Mouse (Mus musculus) regulatory T cell (primary cell): ENCODE measurements around the gene Ttc28.
"Not testable (repeated sequence)": the region's sequence is repeated elsewhere in the genome, so short reads cannot be mapped to it uniquely, and the experiment has no call there.

Source experiments
- in situ Hi-C: fragments of 300-600 bp; cut with MboI, MseI; formaldehyde crosslinking; loops from one replicate; pipeline ENCODE4 v1.15.1; 2025; ENCODE audit warnings: high pct_unique_total_duplicates

Ttc28 gene

GRCm38 (mm10) chr5:110879584-110880374 lies at the start of gene Ttc28:
Ttc28 (plus strand) TSS chr5:110879803.
- in situ Hi-C loops, result no loop called here

- in situ Hi-C loops, result no loop called here
These were observed 48.4 kb upstream of the Ttc28 start for GRCm38 (mm10) chr5:110831036-110831720.

- in situ Hi-C loops, result no loop called here
These were observed 43.6 kb upstream of the Ttc28 start for GRCm38 (mm10) chr5:110835959-110836358.

- in situ Hi-C loops, result not testable (repeated sequence)
These were observed 41.6 kb upstream of the Ttc28 start for GRCm38 (mm10) chr5:110838016-110838415.

- in situ Hi-C loops, result no loop called here
These were observed 40.4 kb upstream of the Ttc28 start for GRCm38 (mm10) chr5:110839038-110839677.

- in situ Hi-C loops, result loop anchor here (5.0 kb wide), 1 partner anchor 63 kb away; no protein-coding TSS in a partner anchor
These were observed 39.8 kb upstream of the Ttc28 start, which contains the start of the genes Hscb and Chek2 for GRCm38 (mm10) chr5:110839678-110840365. Hscb (minus strand) TSS chr5:110839777. Chek2 (plus strand) TSS chr5:110839979.

- in situ Hi-C loops, result loop anchor here (5.0 kb wide), 1 partner anchor 63 kb away; no protein-coding TSS in a partner anchor
These were observed 39.1 kb upstream of the Ttc28 start for GRCm38 (mm10) chr5:110840465-110840864.

GRCm38 (mm10) chr5:110841046-110841862 lies 38.3 kb upstream of the Ttc28 start:
- in situ Hi-C loops, result loop anchor here (5.0 kb wide), 1 partner anchor 64 kb away; no protein-coding TSS in a partner anchor

GRCm38 (mm10) chr5:110852990-110853389 lies 26.6 kb upstream of the Ttc28 start:
- in situ Hi-C loops, result no loop called here

- in situ Hi-C loops, result no loop called here
These were observed 22.5 kb upstream of the Ttc28 start for GRCm38 (mm10) chr5:110857091-110857490.

GRCm38 (mm10) chr5:110859013-110859650 lies 20.5 kb upstream of the Ttc28 start:
- in situ Hi-C loops, result no loop called here

- in situ Hi-C loops, result no loop called here
These were observed 19.2 kb upstream of the Ttc28 start for GRCm38 (mm10) chr5:110860445-110860844.

GRCm38 (mm10) chr5:110868460-110868859 lies 11.1 kb upstream of the Ttc28 start:
- in situ Hi-C loops, result no loop called here

GRCm38 (mm10) chr5:110869242-110869669 lies 10.3 kb upstream of the Ttc28 start:
- in situ Hi-C loops, result no loop called here

GRCm38 (mm10) chr5:110873160-110873559 lies 6.4 kb upstream of the Ttc28 start:
- in situ Hi-C loops, result no loop called here

GRCm38 (mm10) chr5:110874711-110875110 lies 4.9 kb upstream of the Ttc28 start:
- in situ Hi-C loops, result no loop called here

- in situ Hi-C loops, result no loop called here
These were observed 4.3 kb upstream of the Ttc28 start for GRCm38 (mm10) chr5:110875286-110875685.

GRCm38 (mm10) chr5:110877666-110878505 lies 1.7 kb upstream of the Ttc28 start:
- in situ Hi-C loops, result no loop called here

- in situ Hi-C loops, result not testable (repeated sequence)
These were observed 1.1 kb upstream of the Ttc28 start for GRCm38 (mm10) chr5:110878526-110878925.
